Mouse (Mus musculus) brain, embryonic 18.5 days (tissue): Measurements from ENCODE around the gene Zfp961.
"Not testable (repeated sequence)": the region's sequence is repeated elsewhere in the genome, so short reads cannot be mapped to it uniquely, and the experiment has no call there.

Source experiments
- DNase-seq: peaks from one replicate; pipeline ENCODE4 v3.0.0-alpha.2; 2012; ENCODE audit warnings: low read depth, low spot score

The Zfp961 gene

GRCm38 (mm10) chr8:71950482-71951221, at the start of gene Zfp961:
Gene Zfp961, plus strand, starts transcription at chr8:71951038.
- peak; percentile 96 for DNase-seq

GRCm38 (mm10) chr8:71903084-71903483, 47.8 kb upstream of the Zfp961 start:
- DNase-seq = not testable (repeated sequence)

- no peak for DNase-seq
Measured at GRCm38 (mm10) chr8:71906809-71907208, 44.0 kb upstream of the Zfp961 start.

- no peak for DNase-seq
Measured at GRCm38 (mm10) chr8:71907798-71908257, 43.0 kb upstream of the Zfp961 start.

- DNase-seq = peak; percentile 87
Measured at GRCm38 (mm10) chr8:71908309-71909261, 42.3 kb upstream of the Zfp961 start, which contains the start of the genes Zfp882 and Zfp617. Gene Zfp882, plus strand, starts transcription at chr8:71908608. Gene Zfp617, plus strand, starts transcription at chr8:71908635.

GRCm38 (mm10) chr8:71912286-71912685, 38.6 kb upstream of the Zfp961 start:
- no peak for DNase-seq

- peak; percentile 88 for DNase-seq
Measured at GRCm38 (mm10) chr8:71922567-71923401, 28.1 kb upstream of the Zfp961 start.

GRCm38 (mm10) chr8:71925791-71926190, 25.0 kb upstream of the Zfp961 start:
- DNase-seq = no peak

- DNase-seq = no peak
Measured at GRCm38 (mm10) chr8:71926551-71926950, 24.3 kb upstream of the Zfp961 start.

GRCm38 (mm10) chr8:71927779-71928178, 23.1 kb upstream of the Zfp961 start:
- no peak for DNase-seq

- DNase-seq = not testable (repeated sequence)
Measured at GRCm38 (mm10) chr8:71938037-71938436, 12.8 kb upstream of the Zfp961 start.

GRCm38 (mm10) chr8:71940293-71941208, 10.3 kb upstream of the Zfp961 start:
- no peak for DNase-seq

- DNase-seq = no peak
Measured at GRCm38 (mm10) chr8:71941776-71942175, 9.1 kb upstream of the Zfp961 start.

- DNase-seq = no peak
Measured at GRCm38 (mm10) chr8:71948624-71949023, 2.2 kb upstream of the Zfp961 start.

- no peak for DNase-seq
Measured at GRCm38 (mm10) chr8:71951436-71952161, 761 bp downstream of the Zfp961 start.

GRCm38 (mm10) chr8:71952489-71952888, 1.7 kb downstream of the Zfp961 start:
- DNase-seq = no peak

GRCm38 (mm10) chr8:71952961-71953700, 2.3 kb downstream of the Zfp961 start:
- not testable (repeated sequence) for DNase-seq

GRCm38 (mm10) chr8:71954666-71955065, 3.8 kb downstream of the Zfp961 start:
- no peak for DNase-seq

GRCm38 (mm10) chr8:71960483-71960882, 9.6 kb downstream of the Zfp961 start:
- DNase-seq = no peak
